Mouse (Mus musculus): ENCODE results near the gene C2cd4a.

Gene C2cd4a

DNA sequence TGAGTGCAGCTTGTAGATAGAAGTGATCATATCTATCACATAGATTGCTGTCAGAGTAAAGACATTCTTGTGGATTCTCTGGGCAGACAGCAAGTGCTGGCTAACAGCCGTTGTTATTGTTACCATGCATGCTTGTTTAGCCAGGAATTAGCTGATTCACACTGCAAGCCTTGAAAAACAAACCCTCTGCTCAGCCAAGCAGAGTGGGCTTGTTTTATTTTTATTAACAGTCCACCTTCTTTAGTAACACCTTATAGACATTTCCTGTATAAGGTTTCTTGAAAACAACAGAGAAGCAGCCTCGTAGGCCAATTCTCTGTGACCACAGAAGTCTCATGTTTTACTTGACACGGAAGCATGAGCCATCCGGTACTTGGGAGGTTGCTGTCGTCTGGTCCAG, 2.4 kb upstream of the C2cd4a start:
- in situ Hi-C loops (cut with MseI, MboI): loop anchor here in 1 of 2 experiments (5.0 kb wide), 1 partner anchor 138 kb away; no protein-coding TSS in a partner anchor

DNA sequence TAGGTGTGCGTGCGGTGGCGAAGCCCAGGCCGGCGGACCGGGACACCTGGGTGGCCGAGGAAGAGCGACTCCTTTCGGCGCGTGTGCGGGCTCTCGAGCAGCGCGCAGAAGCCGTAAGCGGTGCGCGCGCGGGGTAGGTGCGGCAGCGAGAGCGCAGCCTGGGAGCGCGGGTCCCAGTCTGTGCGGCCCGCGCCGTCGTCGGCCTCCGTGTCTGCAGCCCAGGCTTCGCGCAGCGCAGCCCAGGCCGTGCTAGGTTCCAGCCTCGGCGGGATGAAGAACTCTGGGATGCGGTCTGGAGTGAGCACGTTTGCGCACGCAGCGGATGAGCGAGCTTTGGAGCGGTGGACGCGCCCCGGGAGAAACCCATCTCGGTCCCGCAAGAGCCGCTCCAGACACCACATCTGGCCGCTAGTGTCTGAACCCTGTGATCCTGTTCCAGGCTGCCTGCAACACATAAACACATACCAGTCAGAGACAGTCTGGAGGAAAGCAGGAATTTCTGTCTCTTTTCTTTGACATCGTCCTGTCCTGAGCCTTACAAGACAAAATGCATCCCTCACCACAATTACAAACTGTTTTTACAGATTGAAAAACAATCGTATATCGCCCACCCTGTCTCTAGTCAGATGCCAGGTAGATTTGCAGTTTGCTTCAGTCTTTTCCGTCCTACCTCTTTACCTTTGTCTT, 628 bp downstream of the C2cd4a start:
- in situ Hi-C loops (cut with MseI, MboI): loop anchor here in 1 of 2 experiments (5.0 kb wide), 1 partner anchor 141 kb away; no protein-coding TSS in a partner anchor

DNA sequence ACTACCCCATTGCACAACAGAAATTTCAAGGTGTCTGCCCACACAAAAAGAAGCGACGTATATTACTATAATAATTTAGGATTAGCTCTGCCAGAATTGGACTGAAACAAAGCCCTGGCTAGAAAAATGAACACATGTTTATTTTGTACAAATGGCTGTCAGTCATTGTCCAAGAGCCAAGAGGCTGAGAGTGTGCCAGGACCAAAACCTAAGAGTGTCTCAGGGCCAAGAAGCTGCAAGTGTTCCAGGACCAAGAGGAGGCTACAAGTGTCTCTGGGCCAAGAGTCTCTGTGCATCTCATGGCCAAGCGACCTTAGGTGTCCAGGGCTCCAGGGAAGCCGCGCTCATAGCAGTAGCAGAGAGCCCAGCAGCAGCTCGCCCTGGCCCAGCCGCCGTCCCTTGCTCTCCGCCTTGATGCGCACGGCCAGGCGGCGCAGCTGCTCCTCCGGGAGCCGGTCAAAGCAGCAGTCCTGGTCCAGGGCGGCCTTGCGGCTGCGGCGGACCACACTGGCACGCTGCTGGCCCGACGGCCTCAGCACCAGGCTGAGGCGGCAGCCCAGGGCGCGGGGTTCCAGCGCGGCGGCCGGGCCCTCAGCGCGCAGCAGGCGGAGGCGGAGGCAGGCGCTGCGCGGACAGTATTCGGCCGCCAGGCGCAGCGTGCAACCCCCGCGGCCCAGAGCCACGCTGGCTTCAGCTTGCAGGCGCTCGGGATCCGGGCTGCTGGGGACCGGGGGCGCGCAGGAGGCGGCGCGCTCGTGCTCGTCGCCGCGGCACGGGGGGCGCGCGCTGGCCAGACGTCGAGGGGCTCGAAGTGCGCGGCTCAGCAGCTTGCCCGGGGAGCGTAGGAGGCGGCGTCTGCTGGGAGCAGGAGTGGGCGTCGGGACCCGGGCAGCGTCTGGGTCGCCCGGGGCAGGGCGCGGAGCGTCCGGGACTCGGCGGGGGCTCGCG, 1.4 kb downstream of the C2cd4a start:
- in situ Hi-C loops (cut with MseI, MboI): loop anchor here in 1 of 2 experiments (5.0 kb wide), 1 partner anchor 142 kb away; no protein-coding TSS in a partner anchor

DNA sequence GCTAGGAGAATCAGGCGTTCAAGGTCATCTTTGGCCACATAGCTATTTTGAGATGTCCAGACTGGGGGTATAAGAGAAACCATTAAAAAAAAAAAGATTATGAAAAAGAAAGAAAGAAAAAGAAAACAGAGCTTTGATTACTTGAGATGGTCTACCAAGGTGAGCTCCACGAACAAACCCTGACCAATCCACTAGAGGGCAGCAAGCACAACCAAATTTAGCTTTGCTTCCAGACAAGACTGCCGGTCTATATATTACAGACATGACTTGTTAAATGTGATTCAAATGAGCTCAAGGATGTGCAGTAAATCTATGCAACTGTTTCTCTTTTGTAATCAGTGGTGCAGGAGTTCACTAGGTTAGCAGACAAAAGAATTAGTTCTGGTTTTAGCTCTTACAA, 3.9 kb downstream of the C2cd4a start:
- in situ Hi-C loops (cut with MseI, MboI): loop anchor here in 1 of 2 experiments (5.0 kb wide), 1 partner anchor 144 kb away; no protein-coding TSS in a partner anchor

DNA sequence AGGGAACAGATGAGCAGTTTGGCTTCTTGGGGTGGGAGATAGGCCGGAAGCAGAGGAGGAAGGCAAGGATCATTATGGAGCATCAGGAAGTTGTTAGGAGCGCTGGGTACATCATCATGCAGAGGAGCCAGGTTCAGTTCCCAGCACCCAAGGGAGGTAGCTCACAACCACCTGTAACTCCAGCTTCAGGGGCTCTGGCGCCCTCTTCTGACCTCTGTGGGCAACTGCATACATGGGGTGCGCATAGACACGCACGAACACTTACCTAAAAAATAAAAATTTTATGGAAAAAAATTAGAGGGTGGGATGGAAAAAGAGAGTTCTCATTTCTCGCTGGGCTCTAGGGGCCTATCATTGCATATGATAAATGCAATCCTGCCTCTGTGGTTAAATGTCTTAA, 6.6 kb downstream of the C2cd4a start:
- in situ Hi-C loops (cut with MseI, MboI): loop anchor here in 1 of 2 experiments (5.0 kb wide), 1 partner anchor 147 kb away; no protein-coding TSS in a partner anchor

DNA sequence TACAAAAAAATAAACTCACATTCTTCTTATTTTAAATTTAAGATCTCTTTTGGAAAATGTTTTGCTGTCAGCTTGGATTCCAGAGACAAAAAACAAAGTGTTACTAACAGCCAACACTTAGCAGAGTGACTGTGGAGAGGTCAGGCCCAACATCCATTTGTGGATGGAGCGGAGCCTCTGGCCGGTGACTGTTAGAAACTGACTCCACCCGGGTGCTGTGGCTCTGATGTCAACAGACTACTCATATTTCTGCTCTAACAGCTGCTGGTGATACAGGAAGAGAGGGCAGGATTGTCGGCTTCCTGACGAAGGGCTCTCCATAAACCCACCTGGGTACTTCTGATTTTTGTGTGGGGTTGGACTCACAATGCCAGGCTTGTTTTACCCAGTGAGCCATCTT, 9.0 kb downstream of the C2cd4a start:
- in situ Hi-C loops (cut with MseI, MboI): no loop called here

DNA sequence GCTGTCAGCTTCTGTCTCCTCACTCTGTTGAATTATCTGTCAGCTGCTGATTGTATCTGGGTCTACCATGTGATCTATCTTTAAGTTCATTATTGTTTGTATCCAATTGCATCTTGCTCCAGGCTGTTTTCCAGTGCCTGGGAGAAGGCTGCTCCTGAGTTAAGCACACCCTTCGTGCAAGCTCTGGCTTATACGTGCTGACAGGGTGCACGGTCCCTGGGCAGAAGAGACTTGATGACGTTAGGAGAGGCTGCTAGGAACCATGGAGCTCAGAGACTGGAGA, 13.5 kb downstream of the C2cd4a start:
- in situ Hi-C loops (cut with MseI, MboI): no loop called here

DNA sequence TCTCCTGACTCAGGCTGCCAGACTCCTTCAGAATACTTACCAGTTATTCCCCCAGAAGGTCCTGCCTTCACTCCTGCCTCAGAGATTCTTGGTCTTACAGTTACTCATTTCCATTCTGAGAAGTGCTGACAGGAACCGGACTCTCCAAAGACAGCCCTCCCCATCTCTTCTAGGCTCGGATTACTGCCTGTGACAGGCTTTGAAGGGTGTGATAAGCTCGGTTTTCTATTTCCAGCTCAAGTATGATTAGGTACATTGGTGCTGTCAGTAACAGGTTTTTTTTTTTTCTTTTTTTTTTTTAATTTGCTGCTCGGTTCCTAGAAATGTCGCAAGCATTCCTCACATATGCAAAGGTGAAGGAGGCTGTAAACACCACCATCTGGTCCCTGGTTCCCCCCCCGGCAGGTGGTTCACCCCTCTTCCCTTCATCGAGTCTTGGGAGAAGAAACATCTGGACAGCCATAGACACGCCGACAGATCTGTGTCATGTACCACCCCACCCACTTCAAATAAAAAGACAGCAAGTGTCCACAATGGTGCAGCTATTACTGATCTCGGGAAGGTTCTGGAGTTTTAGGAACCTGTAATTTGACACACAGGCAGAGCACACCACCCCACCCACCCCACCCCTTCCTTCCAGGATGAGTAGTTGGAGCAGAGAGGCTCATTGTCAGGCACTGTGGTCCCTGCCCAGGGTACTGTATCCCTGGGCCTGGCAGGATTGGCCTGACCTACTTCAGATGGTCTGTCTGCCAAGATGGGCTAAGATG, 14.0 kb downstream of the C2cd4a start:
- in situ Hi-C loops (cut with MseI, MboI): no loop called here

DNA sequence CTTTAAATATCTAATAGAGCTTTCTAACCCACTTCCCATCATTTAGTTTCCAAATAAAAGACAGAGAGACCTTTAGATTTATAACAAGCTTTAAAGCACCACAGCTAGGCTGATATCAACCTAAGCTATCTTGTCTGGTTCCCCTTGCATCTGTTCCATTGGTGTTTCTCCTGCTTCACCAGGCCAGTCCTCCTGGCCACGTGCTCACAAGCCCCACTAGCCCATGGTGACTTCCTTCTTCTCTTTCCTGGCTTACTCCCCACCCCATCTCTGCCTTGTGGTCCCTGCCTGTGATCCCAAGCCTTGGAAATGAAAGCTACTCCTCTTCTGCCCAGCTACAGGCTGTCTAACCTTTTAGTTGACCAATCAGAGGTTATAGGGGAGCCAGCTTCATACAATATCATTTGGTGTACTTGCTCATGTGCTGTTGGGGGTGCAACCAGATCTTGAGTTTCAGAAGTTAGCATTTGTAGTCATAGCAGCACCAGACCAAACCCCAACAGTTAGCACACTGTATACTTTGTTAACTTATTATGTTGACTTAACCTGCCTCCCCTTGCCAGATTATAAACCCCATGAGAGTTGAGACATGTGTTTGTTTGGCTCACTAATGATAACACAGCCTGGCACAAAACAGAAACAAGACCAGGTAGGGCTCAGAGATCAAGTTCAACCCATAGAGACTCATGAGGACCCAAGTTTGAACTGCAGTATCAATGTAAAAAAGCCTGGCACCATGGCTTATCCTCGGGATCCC, 15.8 kb downstream of the C2cd4a start:
- in situ Hi-C loops (cut with MseI, MboI): no loop called here

DNA sequence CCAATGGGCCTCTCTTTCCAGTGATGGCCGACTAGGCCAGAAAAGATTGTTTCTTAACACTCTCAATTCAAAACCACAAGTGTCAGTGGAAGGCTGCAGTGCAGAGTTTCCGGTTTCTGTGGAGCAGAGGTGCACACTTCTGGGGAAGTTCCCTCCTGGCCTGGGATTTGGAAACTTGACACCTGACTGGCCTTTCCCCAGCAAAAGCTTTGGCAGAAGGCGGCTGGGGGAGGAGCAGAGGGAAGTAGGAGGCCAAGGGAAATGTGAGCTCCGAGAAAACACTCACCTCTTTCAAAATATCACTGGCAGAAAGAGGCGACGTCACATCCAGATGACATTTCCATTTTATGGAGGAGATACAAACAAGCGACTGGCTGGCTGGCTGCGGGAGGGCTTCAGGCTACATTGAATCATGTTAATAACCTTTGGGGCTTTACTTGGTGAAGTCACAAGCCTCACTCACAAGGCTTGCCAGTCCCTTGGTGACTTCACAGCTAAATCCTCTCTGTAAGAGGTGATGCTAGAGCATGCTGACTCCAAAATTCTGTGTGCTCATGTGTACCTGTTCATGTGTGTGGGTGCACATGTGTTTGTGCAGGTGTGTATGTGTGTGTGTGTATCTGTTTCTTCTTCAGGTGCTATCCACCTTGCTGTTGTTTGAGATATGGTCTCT, 18.3 kb downstream of the C2cd4a start:
- in situ Hi-C loops (cut with MseI, MboI): no loop called here

DNA sequence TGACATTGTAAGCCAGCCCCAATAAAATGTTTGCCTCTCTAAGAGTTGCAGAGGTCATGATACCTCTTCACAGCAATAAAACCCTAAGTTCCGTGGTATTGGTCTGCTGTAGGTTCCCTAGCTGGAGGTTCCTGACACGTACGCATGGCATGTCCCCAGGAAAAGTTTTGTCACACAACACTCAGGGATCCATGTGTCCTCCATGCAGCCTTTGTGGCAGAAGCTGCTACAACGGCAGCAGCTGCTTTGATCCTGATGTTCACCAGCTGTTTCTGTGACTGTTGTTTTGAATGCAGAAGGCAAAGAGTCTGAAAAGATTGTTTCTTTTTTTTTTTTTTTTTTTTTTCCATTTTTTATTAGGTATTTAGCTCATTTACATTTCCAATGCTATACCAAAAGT, 19.0 kb downstream of the C2cd4a start:
- in situ Hi-C loops (cut with MseI, MboI): no loop called here

DNA sequence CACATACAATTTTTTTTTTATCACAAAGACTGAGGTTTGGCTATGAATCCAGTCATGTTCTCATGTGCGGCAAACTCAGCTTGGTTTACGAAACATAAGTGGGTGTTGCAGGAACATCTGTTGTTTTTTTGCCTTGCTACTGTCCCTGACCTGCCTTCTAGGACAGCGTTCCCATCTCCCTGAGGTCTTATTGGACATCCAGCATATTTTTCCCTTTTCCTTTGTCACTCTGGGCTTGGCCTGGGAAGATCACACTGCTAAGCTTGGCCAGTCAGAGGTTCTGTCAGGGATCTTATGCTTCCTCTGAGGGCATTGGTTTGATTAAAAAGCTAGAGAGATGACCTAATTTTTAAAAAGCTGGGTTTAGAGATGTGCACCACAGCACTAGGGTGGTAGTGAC, 21.0 kb downstream of the C2cd4a start:
- in situ Hi-C loops (cut with MseI, MboI): no loop called here

DNA sequence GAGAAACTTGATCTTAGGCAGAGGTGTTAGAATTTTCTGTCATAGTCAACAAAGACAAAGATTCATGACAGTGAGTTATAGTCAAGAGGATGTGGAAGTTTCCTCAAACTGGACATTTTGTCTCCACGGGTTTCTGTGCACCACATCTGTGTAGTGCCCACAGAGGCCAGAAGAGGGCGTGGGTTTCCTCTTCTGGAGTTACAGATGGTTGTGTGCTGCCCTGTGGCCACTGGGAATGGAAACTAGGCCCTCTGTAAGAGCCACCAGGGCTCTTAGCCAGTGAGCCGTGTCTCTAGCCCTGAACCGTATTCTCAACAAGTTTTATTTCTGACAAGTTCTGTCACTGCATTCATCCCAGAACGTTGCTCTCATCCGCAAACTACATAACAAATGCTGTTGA, 21.6 kb downstream of the C2cd4a start:
- in situ Hi-C loops (cut with MseI, MboI): no loop called here

DNA sequence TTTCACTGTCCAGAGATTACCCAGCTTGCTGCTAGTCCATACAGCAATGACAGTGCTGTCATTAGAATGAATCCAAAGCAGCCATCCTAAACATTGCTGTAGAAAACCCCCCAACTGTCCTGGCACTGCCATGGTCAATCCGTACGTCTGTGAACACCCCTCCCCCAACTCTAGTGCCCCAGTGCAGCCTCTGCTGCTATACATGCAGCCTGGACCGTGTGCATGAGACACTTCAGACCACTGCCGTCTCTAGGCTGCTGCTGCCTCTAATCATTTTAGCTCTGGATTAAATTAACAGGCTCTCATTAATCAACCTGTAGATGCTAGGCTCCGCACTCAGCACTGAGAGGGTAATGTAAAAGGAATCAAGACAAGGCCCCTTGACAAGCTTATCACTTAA, 25.1 kb downstream of the C2cd4a start:
- in situ Hi-C loops (cut with MseI, MboI): no loop called here

DNA sequence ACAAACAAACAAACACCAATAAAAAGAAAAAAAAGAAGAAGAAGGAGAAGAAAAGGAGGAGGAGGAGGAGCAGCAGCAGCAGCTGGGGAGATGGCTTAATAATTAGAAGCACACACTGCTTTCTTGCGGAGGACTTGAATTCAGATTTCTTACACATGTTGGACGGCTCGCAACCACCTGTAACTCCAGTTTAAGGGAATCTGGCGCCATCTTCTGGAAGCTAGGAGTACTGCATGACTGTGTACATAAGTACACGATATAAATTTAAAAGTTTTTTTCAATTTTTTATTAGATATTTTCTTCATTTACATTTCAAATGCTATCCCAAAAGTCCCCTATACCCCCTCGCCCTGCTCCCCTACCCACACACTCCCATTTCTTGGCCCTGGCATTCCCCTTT, 29.9 kb downstream of the C2cd4a start:
- in situ Hi-C loops (cut with MseI, MboI): no loop called here

DNA sequence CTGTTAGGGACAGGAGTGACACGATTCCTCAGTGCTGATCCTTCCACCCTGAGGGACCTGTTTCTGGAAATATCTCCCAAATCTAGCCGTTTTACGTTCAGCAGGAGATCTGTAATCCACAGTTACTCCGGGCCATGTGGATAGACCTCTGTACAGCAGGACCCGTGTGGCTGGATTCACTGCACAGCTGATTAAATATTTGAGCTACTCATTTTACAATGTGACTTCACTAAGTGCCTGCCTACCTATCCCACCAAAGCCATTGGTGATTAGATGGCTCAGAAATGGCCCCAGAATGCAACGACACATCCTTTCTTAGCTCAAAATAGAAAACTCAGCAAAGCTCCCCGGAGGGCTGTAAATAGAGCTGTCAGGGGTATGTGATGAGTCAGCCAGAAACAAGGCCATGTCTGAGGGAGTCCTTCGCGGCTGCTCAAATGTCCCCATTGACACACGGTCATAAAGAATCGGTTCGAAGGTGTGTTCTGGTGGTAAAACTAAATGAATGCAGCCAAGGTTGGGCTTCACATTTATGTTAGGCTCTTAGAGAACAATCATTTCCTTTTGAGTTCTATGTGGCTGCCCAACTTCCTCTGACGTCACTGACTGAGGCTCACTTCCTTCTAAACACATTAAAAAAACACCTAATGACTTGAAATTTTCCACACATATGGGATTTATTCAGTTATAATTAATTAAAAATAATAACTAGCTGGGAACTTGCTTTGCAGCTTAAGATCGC, 32.9 kb downstream of the C2cd4a start:
- in situ Hi-C loops (cut with MseI, MboI): loop anchor here (5.0 kb wide), 1 partner anchor 42 kb away; the partner anchor contains the start of gene C2cd4b (in 2 of the 2)

DNA sequence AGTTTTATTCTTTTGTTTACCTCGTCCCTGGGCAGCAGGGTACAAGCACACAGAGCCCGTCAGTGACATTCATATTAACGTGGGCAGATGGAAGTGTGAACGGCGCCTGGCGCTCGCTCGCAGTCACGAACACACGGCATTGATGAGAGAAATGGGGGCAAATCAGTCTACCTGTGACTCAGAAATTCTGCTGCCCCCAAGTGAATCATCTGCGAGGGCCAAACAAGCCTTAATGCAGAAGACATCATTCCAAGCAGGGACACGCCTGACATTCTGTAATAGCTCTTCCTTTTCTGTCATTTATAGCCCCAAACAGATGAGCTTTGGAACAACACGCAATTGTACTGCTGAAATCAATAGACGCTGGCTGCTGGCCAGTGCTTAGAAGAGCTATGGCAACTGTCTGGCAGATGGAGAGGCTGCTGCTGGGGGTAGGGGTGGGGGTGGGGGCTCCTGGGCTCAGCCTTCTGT, 36.9 kb downstream of the C2cd4a start:
- in situ Hi-C loops (cut with MseI, MboI): loop anchor here (5.0 kb wide), 1 partner anchor 38 kb away; the partner anchor contains the start of gene C2cd4b (in 2 of the 2)

DNA sequence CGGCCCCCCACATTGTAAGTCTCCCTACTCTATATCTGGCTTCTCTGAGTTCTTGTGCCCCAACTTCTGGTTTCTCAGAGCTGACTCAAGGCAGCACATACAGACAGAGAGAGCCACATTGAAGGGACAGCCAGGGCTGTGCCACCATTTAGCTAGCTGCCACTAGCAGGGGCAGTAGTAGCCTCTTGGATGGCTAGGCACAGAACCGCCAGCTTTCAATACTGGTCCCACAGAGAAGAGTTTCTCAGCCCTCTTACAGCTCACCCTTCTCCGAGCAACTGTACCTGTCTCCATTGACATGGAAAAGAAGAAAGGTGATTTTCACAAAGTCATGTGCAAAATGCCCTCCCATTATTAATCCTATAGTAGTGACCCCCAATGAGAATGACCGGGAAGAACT, 37.5 kb downstream of the C2cd4a start:
- in situ Hi-C loops (cut with MseI, MboI): loop anchor here (5.0 kb wide), 1 partner anchor 37 kb away; the partner anchor contains the start of gene C2cd4b (in 2 of the 2)

DNA sequence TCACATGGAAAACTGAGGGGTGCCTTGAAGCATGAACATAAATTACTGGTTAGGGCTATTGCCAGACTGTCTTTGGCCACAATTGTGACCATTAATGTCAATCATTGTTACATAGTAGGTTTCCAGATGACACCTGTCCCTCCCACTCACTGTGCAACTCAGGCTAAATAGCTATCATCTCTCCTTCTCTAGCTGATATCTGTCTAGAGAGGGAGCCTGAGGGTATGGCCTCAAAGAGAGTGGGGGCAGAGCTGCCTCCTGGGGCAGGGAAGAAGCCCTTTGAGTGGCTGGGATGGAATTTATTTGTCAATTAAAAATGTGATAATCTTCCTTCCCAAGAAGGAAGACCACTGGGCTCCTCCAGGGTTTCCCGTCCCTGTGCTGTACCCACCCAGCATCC, 37.9 kb downstream of the C2cd4a start:
- in situ Hi-C loops (cut with MseI, MboI): no loop called here

DNA sequence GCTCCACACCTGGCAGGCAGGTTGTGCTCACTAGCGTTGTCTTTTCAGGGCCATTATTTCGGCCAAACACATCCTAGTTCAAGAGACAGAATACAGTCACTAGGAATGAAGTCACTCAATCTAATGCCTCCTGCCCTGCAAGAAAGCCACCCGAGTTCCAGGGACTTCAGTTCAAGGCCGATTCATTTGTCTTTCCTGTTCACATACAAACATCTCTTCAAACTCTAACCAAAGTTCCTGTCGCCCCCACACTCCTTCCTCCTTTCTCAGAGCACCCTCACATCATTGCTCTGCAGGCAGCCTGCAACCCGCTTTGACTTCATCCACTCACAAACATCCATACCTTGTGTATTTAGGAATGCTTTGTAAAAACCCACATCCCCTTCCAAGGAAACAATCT, 38.6 kb downstream of the C2cd4a start:
- in situ Hi-C loops (cut with MseI, MboI): no loop called here

All from mouse trophoblast stem cell (cell line).